Mouse (Mus musculus): ENCODE results near the gene Samsn1.

Samsn1 gene

DNA sequence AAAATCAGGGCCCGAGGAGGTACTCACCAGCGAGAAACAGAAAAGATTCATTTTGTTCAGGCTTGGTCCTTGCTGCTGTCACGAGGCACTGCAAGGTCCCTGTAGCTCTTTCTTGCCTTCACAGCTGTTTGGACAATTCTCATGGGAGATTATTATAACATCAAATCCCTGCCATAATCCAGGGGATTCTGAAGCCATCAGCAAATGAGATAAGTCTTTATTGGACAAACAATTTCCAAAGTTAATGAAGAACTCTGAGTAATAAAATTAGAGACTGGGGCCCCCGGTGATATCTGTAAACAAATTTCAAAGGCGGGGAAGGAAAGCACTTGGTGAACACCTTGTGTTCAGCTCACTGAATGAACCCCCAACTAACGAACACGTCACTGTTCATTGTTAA lies at the start of gene Samsn1:
Gene Samsn1 (minus strand): TSS at position 101 of the 400 bp plus-strand sequence.
- TF ChIP-seq GATA4 (IDR thresholded peaks at IDR 0.05; ENCODE audit: insufficient replicate concordance, low read length): no peak

DNA sequence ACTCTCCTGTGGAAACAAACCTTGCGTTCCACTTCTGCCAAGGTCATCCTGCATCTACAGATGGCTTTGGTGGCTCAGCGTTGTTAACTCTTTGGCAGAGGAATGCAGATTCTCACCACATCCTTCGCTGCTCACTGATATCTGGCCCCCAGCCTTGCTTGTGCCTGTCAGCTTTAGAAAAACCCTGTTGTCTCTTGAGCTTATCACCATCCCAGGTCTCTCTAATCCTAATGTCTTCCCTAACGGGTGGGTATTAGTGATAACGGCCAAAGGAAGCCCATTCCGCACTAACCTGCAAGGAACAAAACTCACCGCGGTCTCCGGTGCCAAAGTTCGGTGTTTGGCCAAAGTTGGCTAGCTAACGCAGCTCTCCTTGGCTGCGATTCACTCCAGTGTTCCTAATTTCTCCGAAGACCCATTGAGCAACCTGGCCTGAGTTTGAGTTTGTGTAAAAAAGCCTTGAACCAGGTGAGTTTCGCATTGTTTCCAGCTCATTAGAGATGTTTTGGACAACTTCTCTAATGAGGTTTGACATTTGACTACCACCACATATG lies 44.1 kb upstream of the Samsn1 start:
- TF ChIP-seq GATA4 (IDR thresholded peaks at IDR 0.05; ENCODE audit: insufficient replicate concordance, low read length): no peak

DNA sequence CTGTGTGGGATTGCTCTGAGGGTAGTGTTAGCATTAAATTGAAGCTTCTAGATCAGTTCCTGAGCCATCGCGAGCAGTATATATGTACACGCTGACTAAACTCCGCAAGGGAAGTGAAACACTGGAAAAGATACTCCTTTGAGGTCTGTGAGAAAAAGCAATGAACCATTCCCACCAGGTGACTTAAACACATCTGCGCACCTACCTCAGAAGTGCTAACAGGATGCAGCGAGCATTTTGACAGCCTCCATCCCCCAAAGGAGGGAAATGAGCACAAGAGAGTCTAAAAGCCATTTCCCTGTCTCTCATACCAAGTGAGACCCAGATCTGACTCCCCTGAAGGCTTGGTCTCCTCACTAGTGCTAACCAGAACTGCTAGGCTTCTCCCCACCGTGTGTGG lies 32.9 kb upstream of the Samsn1 start:
- no peak for TF ChIP-seq GATA4 (IDR thresholded peaks at IDR 0.05; ENCODE audit: insufficient replicate concordance, low read length)

DNA sequence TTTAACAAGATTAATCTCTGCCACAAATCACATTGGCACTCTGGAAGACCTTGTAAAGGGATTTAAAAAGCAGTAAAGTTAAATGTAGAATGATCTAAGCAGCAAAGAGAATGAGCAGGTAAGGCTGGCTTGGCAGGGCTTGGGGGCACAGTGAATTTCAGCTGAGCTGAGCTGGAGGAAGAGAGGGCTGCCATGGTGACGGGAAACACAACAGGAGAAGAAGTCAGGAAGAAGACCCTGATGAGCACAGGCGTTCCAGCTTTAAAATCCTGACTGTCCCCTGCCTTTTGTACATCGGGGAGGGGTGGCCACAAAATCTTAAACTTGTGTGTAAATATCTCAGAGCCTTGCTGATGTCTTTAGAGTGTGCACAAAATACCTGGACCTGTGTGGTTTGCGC lies 32.0 kb upstream of the Samsn1 start:
- no peak for TF ChIP-seq GATA4 (IDR thresholded peaks at IDR 0.05; ENCODE audit: insufficient replicate concordance, low read length)

DNA sequence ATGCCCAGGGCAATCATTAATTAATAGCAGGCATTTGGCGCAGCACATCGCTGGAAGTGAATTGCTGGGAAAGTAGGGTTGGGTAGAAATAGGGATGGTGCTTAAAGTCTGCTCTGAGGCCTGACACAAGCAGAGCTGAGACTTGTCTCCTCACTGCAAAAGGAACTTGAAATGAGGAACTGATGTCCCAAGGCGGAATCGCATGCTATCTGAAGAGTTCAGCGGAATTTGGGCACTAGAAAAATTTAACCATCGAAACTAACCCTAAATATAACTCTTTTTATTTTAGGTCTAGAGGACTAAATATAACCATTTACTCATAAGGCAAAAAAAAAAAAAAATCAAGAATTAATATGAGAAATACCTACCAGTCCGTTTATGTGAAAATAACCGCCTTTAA lies 31.5 kb upstream of the Samsn1 start:
- TF ChIP-seq GATA4 (IDR thresholded peaks at IDR 0.05; ENCODE audit: insufficient replicate concordance, low read length): no peak

DNA sequence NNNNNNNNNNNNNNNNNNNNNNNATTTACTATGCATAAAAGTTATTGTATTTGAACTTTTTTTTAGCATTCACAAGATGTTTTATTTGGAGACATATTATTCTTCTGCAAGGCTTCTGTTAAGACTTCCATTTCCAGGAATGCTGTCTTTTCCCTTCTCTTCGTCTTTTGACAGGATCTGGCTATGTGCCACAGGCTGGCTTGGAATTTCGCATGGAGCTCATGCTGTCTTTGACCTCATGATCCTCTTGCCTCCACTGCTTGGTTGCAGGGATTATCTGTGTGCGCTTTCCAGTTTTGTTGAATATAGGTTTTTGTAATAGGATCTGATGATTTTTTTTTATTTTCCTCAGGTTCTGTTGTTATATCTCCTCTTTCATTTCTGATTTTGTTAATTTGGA lies 25.0 kb upstream of the Samsn1 start:
- TF ChIP-seq GATA4 (IDR thresholded peaks at IDR 0.05; ENCODE audit: insufficient replicate concordance, low read length): no peak

DNA sequence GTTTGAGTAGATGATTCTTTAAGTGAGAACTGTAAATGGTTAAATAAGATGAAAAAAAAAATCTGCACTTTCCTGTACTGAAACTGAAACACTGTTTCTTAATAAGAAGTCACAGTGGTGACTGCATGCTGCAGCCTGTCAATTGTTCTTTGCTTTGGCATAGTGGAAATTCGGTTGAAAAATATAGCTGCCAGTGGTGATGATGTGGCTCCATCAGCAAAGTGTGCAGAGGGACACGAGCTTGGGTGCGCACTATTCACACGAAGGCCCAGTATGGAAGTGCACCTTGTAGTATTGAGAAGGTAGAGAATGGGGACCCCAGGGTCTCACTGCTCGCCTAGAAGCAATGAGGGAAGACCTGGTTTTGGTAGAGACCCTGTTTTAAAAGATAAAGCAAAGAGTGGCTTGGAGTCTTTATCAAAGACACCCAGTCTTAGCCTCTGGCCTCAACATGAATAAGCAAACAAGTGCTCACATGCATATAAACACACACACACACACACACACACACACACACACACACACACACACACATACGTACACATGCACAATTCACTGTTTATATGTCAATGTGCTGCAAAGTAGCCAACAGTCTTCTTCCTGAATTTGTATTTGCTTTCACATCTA lies 18.4 kb upstream of the Samsn1 start:
- TF ChIP-seq GATA4 (IDR thresholded peaks at IDR 0.05; ENCODE audit: insufficient replicate concordance, low read length): no peak

DNA sequence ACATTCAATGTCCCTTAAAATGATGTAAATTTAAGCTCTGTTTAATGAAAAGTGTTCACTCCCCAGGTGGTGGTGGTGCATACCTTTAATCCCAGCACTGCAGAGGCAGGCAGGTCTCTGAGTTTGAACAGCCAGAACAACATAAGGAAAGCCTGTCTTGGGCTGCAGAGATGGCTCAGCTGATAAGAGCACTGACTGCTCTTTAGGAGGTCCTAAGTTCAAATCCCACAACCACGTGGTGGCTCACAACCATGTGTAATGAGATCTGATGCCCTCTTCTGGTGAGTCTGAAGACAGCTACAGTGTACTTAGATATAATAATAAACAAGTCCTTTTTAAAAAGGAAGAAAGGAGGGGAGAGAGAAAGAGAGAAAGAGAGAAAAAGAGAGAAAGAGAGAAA lies 2.9 kb downstream of the Samsn1 start:
- TF ChIP-seq GATA4 (IDR thresholded peaks at IDR 0.05; ENCODE audit: insufficient replicate concordance, low read length): no peak

DNA sequence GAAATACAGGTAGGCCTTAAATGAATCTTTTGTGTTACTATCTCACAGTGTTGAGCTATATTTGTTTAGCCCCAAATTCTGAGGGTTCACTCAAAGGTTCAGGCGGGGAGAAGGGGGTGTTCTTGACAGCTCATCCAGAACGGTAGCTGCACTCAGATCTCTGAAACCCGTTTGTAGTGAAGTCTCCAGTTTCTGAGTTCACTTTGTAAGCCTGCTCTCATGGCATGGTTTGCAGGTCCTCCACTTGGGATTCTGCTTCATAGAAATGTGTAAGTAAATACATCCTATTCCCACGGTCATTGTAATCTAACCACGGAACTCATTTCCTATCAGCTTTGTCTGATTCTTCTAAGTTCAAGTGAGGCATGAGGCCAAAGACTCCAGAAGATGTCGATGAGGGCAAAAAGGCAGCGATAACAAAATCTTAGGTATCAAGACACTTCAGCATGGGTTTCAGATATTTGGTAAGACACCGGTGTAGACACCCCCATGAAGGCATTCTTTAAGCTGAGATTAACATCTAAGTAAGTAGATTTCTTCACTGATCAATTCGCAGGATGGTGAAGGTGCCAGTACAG lies 18.2 kb downstream of the Samsn1 start:
- no peak for TF ChIP-seq GATA4 (IDR thresholded peaks at IDR 0.05; ENCODE audit: insufficient replicate concordance, low read length)

DNA sequence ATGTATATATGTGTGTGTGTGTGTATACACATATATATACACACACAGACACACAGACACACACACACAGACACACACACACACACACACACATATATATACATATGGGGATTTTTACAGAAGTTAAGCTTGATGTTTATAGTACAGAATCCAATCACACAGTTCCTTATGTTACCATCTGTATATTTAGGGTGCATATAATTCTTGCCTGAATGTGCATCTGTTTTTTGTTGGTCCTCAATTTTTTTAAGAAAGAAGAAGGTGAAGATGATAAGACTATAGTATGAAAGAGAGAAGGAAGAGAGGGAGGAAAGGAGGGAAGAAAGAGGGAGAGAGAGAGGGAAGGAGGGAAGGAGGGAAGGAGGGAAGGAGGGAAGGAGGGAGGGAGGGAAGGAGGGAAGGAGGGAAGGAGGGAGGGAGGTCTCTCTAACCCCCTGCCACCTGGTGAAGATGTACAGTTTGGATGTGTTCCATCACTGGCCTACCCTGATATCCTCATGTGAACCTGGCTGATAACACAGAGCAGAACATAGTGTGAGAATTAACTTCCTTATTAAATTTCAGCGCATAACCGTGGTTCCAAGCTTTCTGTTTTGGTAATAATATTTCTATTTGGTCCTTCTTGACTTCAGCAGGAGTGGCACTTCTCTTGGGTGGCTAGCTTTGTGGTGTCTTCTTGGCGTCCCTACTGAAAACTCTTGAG lies 19.1 kb downstream of the Samsn1 start:
- no peak for TF ChIP-seq GATA4 (IDR thresholded peaks at IDR 0.05; ENCODE audit: insufficient replicate concordance, low read length)

DNA sequence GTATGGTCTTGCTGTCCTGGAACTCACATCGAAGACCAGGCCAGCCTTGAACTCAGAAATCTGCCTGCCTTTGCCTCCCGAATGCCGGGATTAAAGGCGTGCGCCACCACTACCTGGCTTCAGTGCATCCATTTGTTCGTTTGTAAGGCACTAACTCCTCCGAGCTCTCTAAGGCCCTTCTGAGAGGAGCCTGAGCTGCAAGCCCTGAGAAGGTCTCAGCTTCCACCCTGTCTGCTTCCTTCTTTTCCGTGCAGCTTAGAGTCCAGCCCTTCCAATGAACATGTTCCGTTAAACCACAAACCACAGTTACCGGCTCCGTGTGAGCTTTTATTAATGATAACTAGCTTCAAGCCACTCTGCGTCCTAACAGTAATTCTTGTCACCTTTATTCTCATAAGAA lies 19.8 kb downstream of the Samsn1 start:
- TF ChIP-seq GATA4 (IDR thresholded peaks at IDR 0.05; ENCODE audit: insufficient replicate concordance, low read length): no peak

DNA sequence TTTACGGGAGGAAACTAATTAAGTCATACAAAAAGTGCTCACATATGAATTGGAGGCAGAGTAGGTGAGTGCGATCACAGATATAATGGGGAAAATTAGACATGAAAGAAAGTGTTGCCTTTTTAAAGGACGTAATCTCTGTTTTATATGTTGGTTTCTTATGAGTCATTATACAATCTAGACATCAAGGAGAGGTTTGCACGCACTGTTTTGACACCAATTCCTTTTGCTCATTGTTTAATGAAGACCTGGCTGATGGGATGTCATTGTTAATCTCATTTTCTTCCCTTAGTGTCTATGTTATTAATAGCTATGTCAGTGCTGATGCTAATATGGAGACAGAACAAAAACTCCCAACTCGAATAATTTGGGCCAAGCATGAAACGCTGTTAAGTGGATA lies 20.3 kb downstream of the Samsn1 start:
- TF ChIP-seq GATA4 (IDR thresholded peaks at IDR 0.05; ENCODE audit: insufficient replicate concordance, low read length): no peak

DNA sequence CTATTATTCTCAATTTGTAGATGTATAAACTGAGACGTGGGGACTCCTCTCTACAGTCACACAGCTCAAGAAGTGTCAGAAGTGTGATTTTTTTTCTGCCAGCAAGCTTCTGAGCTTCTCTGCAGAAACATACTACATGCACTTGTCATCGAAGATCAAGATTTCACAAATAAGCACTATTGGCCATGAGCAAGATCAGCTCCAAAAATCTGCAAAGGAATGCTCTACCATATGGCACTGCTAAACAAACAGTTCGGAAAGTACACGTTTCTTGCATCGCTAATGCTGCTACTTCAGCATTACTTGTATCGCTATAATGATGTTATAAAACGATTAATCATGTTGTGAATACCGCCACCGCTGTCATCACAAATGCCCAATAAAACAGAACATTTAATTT lies 22.0 kb downstream of the Samsn1 start:
- no peak for TF ChIP-seq GATA4 (IDR thresholded peaks at IDR 0.05; ENCODE audit: insufficient replicate concordance, low read length)

DNA sequence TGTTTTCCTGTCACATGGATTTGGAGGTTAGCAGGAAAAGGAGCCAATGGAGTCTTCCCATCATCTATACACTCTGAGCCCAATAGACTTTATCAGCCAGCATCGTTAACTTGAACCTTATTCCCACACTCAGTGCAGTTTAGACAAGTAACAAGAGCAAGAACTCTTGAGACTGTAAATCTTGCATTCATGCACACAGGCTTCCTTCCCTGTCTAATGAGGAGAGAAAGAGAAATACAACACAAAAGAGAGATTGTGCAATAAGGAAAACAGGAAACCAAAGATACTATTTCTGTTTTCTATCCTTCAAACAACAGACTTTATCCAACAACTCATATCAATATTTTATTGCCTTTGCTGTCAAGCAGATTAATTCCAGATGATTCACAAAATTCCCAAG lies 31.9 kb downstream of the Samsn1 start:
- no peak for TF ChIP-seq GATA4 (IDR thresholded peaks at IDR 0.05; ENCODE audit: insufficient replicate concordance, low read length)

DNA sequence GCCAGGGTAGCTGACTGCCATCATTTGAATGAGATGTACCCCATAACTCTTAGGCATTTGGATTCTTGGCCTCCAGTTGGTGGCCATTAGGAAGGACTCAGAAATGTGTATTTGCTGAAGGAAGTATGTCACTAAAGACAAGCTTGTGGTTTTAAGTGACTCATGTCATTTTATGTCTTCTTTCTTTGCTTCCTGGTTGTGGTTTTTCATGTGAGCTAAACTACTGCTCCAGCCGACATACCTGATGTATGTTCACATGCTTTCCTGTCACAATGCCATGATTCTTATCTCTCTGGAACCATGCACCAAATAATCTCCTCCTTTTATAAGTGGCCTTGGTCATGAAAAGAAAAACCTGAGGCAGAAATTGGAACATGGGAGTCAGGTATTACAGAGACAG lies 38.2 kb downstream of the Samsn1 start:
- no peak for TF ChIP-seq GATA4 (IDR thresholded peaks at IDR 0.05; ENCODE audit: insufficient replicate concordance, low read length)

DNA sequence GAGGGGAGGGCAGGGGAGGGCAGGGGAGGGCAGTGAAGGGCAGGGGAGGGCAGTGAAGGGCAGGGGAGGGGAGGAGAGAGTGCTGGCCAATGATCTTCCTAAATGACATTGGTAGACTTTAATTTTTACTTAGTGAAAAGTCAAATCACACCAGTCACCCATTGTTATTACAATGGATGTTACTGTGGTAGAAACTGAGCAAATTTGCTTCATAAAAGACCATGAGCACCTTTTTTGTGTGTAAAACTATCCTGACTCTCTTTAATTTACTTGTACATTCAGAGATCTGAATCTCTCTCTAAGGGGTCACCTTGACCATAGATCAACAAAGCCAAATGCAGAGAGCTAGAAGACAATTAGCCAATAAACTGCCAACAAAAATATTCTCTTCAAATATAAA lies 42.7 kb downstream of the Samsn1 start:
- TF ChIP-seq GATA4 (IDR thresholded peaks at IDR 0.05; ENCODE audit: insufficient replicate concordance, low read length): no peak

All from liver, adult (tissue).